Mouse (Mus musculus): ENCODE measurements around the gene 4931429L15Rik.

DNA sequence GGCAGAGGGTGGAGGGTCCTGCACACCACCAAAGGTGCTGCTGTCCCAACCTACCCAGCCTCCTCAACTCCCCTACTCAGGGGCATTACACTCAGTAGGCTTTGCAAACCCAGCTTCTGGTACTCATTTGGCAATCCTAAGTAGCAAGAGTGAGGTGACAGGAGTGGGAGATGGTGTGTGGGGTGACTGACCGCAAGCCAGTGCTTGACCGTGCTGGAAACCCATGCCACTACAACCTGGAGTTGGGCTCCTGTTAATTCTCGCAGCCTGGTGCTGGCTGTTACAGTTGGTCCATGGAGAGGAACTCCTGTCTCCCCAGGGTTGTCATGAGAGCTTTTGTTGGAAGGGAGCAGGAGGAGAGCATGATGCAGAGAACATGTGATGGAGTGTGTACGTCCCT is 49.0 kb downstream of the 4931429L15Rik start:
- TF ChIP-seq POLR2A (IDR thresholded peaks at IDR 0.05; ENCODE audit: borderline replicate concordance, extremely low read depth, insufficient read depth, insufficient read length, poor library complexity, severe bottlenecking) (no peak), CTCF (IDR thresholded peaks at IDR 0.05; ENCODE audit: borderline replicate concordance, extremely low read depth, insufficient read depth, insufficient read length) (no peak)
